Mouse (Mus musculus): ENCODE results near the gene Phldb2. TPM values are rescaled to one million over a fixed set of nuclear protein-coding genes. Genes with fewer than 3 reads are reported as not detected.
A peak's percentile ranks its signal among the peaks of the same experiment; 100 is the strongest.

The Phldb2 gene
- polyA plus RNA-seq, 1 experiment from 2014 or later, result 6.5 TPM

GRCm38 (mm10) chr16:45923731-45924424 is 29.5 kb downstream of the Phldb2 start:
- H3K27me3 ChIP-seq (replicated peaks; ENCODE audit: control insufficient read depth, insufficient read depth, low read length), result no peaks in the 10 kb centered on the region
- no peak overlapping the region for H3K27ac ChIP-seq (ENCODE audit: low read depth, low read length)
- H3K36me3 ChIP-seq (ENCODE audit: control insufficient read depth, insufficient read depth, low read length), result no peaks in the 10 kb centered on the region
- H3K4me2 ChIP-seq (ENCODE audit: low read length), result no peak overlapping the region
- no peaks in the 10 kb centered on the region for H3K9me3 ChIP-seq (replicated peaks; ENCODE audit: control insufficient read depth, low read length)
- DNase-seq (ENCODE audit: low spot score), result no peak
- no peak overlapping the region for H3K9ac ChIP-seq (ENCODE audit: low read length)
- 84% methylated on average over 6 of the region's 6 CpGs for WGBS
- ATAC-seq, result no peak
- H3K4me3 ChIP-seq (ENCODE audit: low read depth, low read length), result no peak overlapping the region
- H3K4me1 ChIP-seq (ENCODE audit: control insufficient read depth, insufficient read depth, low read length), result no peaks in the 10 kb centered on the region

- WGBS, result 75% methylated on average over 8 of the region's 8 CpGs
- Histone ChIP-seq H3K4me1 (ENCODE audit: control insufficient read depth, insufficient read depth, low read length) (no peaks in the 10 kb centered on the region), H3K27me3 (replicated peaks; ENCODE audit: control insufficient read depth, insufficient read depth, low read length) (no peaks in the 10 kb centered on the region), H3K4me2 (ENCODE audit: low read length) (no peak overlapping the region), H3K36me3 (ENCODE audit: control insufficient read depth, insufficient read depth, low read length) (no peaks in the 10 kb centered on the region), H3K9ac (ENCODE audit: low read length) (no peak overlapping the region), H3K9me3 (replicated peaks; ENCODE audit: control insufficient read depth, low read length) (no peaks in the 10 kb centered on the region), H3K4me3 (ENCODE audit: low read depth, low read length) (no peak overlapping the region), H3K27ac (ENCODE audit: low read depth, low read length) (no peak overlapping the region)
- no peak for ATAC-seq
- DNase-seq (ENCODE audit: low spot score), result no peak
Measured at GRCm38 (mm10) chr16:45922546-45923229, 30.7 kb downstream of the Phldb2 start.

GRCm38 (mm10) chr16:45919572-45919971 is 33.8 kb downstream of the Phldb2 start:
- no peak overlapping the region for H3K4me2 ChIP-seq (ENCODE audit: low read length)
- no peaks in the 10 kb centered on the region for H3K9me3 ChIP-seq (replicated peaks; ENCODE audit: control insufficient read depth, low read length)
- ATAC-seq, result peak; percentile 52; the same call in 1 of the 2 replicates
- DNase-seq (ENCODE audit: low spot score), result peak; percentile 38
- H3K9ac ChIP-seq (ENCODE audit: low read length), result no peak overlapping the region
- H3K36me3 ChIP-seq (ENCODE audit: control insufficient read depth, insufficient read depth, low read length), result no peaks in the 10 kb centered on the region
- no peaks in the 10 kb centered on the region for H3K4me1 ChIP-seq (ENCODE audit: control insufficient read depth, insufficient read depth, low read length)
- no peak overlapping the region for H3K4me3 ChIP-seq (ENCODE audit: low read depth, low read length)
- WGBS, result 69% methylated on average over 8 of the region's 8 CpGs
- no peaks in the 10 kb centered on the region for H3K27me3 ChIP-seq (replicated peaks; ENCODE audit: control insufficient read depth, insufficient read depth, low read length)
- H3K27ac ChIP-seq (ENCODE audit: low read depth, low read length), result no peak overlapping the region

GRCm38 (mm10) chr16:45903595-45903994 is 49.8 kb downstream of the Phldb2 start:
- ATAC-seq, result no peak
- no peak overlapping the region for H3K4me3 ChIP-seq (ENCODE audit: low read depth, low read length)
- no peaks in the 10 kb centered on the region for H3K36me3 ChIP-seq (ENCODE audit: control insufficient read depth, insufficient read depth, low read length)
- no peaks in the 10 kb centered on the region for H3K4me1 ChIP-seq (ENCODE audit: control insufficient read depth, insufficient read depth, low read length)
- no peaks in the 10 kb centered on the region for H3K27me3 ChIP-seq (replicated peaks; ENCODE audit: control insufficient read depth, insufficient read depth, low read length)
- H3K9me3 ChIP-seq (replicated peaks; ENCODE audit: control insufficient read depth, low read length), result no peaks in the 10 kb centered on the region
- H3K27ac ChIP-seq (ENCODE audit: low read depth, low read length), result no peak overlapping the region
- WGBS, result 90% methylated on average over 8 of the region's 8 CpGs
- H3K4me2 ChIP-seq (ENCODE audit: low read length), result no peak overlapping the region
- no peak for DNase-seq (ENCODE audit: low spot score)
- no peak overlapping the region for H3K9ac ChIP-seq (ENCODE audit: low read length)

GRCm38 (mm10) chr16:45898459-45898858 is 54.9 kb downstream of the Phldb2 start:
- no peaks in the 10 kb centered on the region for H3K36me3 ChIP-seq (ENCODE audit: control insufficient read depth, insufficient read depth, low read length)
- no peaks in the 10 kb centered on the region for H3K4me1 ChIP-seq (ENCODE audit: control insufficient read depth, insufficient read depth, low read length)
- no peak overlapping the region for H3K27ac ChIP-seq (ENCODE audit: low read depth, low read length)
- ATAC-seq (no peak), DNase-seq (ENCODE audit: low spot score) (no peak)
- WGBS, result 93% methylated on average over 3 of the region's 3 CpGs
- H3K4me2 ChIP-seq (ENCODE audit: low read length), result no peak overlapping the region
- no peak overlapping the region for H3K9ac ChIP-seq (ENCODE audit: low read length)
- no peaks in the 10 kb centered on the region for H3K27me3 ChIP-seq (replicated peaks; ENCODE audit: control insufficient read depth, insufficient read depth, low read length)
- no peak overlapping the region for H3K4me3 ChIP-seq (ENCODE audit: low read depth, low read length)
- no peaks in the 10 kb centered on the region for H3K9me3 ChIP-seq (replicated peaks; ENCODE audit: control insufficient read depth, low read length)

GRCm38 (mm10) chr16:45896587-45896986 is 56.8 kb downstream of the Phldb2 start:
- ATAC-seq (no peak), DNase-seq (ENCODE audit: low spot score) (no peak)
- H3K27me3 ChIP-seq (replicated peaks; ENCODE audit: control insufficient read depth, insufficient read depth, low read length), result no peaks in the 10 kb centered on the region
- H3K27ac ChIP-seq (ENCODE audit: low read depth, low read length), result no peak overlapping the region
- no peaks in the 10 kb centered on the region for H3K9me3 ChIP-seq (replicated peaks; ENCODE audit: control insufficient read depth, low read length)
- H3K4me2 ChIP-seq (ENCODE audit: low read length), result no peak overlapping the region
- no peaks in the 10 kb centered on the region for H3K4me1 ChIP-seq (ENCODE audit: control insufficient read depth, insufficient read depth, low read length)
- no peak overlapping the region for H3K4me3 ChIP-seq (ENCODE audit: low read depth, low read length)
- 81% methylated on average over 2 of the region's 2 CpGs for whole genome bisulfite sequencing
- no peaks in the 10 kb centered on the region for H3K36me3 ChIP-seq (ENCODE audit: control insufficient read depth, insufficient read depth, low read length)
- no peak overlapping the region for H3K9ac ChIP-seq (ENCODE audit: low read length)

- Histone ChIP-seq H3K27me3 (replicated peaks; ENCODE audit: control insufficient read depth, insufficient read depth, low read length) (no peaks in the 10 kb centered on the region), H3K27ac (ENCODE audit: low read depth, low read length) (no peak overlapping the region), H3K4me1 (ENCODE audit: control insufficient read depth, insufficient read depth, low read length) (no peaks in the 10 kb centered on the region), H3K4me3 (ENCODE audit: low read depth, low read length) (no peak overlapping the region), H3K4me2 (ENCODE audit: low read length) (no peak overlapping the region), H3K36me3 (ENCODE audit: control insufficient read depth, insufficient read depth, low read length) (no peaks in the 10 kb centered on the region), H3K9ac (ENCODE audit: low read length) (no peak overlapping the region), H3K9me3 (replicated peaks; ENCODE audit: control insufficient read depth, low read length) (no peaks in the 10 kb centered on the region)
- no peak for ATAC-seq
- no peak for DNase-seq (ENCODE audit: low spot score)
- WGBS, result 81% methylated on average over 5 of the region's 5 CpGs
Measured at GRCm38 (mm10) chr16:45894998-45895397, 58.4 kb downstream of the Phldb2 start.

- no peak overlapping the region for H3K4me3 ChIP-seq (ENCODE audit: low read depth, low read length)
- H3K27me3 ChIP-seq (replicated peaks; ENCODE audit: control insufficient read depth, insufficient read depth, low read length), result no peaks in the 10 kb centered on the region
- H3K9ac ChIP-seq (ENCODE audit: low read length), result no peak overlapping the region
- no peak for ATAC-seq
- no peaks in the 10 kb centered on the region for H3K9me3 ChIP-seq (replicated peaks; ENCODE audit: control insufficient read depth, low read length)
- H3K4me1 ChIP-seq (ENCODE audit: control insufficient read depth, insufficient read depth, low read length), result no peaks in the 10 kb centered on the region
- H3K4me2 ChIP-seq (ENCODE audit: low read length), result no peak overlapping the region
- DNase-seq (ENCODE audit: low spot score), result no peak
- no peaks in the 10 kb centered on the region for H3K36me3 ChIP-seq (ENCODE audit: control insufficient read depth, insufficient read depth, low read length)
- WGBS, result 93% methylated on average over 2 of the region's 2 CpGs
- H3K27ac ChIP-seq (ENCODE audit: low read depth, low read length), result no peak overlapping the region
Measured at GRCm38 (mm10) chr16:45893796-45894195, 59.6 kb downstream of the Phldb2 start.

GRCm38 (mm10) chr16:45892928-45893327 is 60.5 kb downstream of the Phldb2 start:
- no peak overlapping the region for H3K4me3 ChIP-seq (ENCODE audit: low read depth, low read length)
- H3K4me1 ChIP-seq (ENCODE audit: control insufficient read depth, insufficient read depth, low read length), result no peaks in the 10 kb centered on the region
- H3K36me3 ChIP-seq (ENCODE audit: control insufficient read depth, insufficient read depth, low read length), result no peaks in the 10 kb centered on the region
- no peak overlapping the region for H3K27ac ChIP-seq (ENCODE audit: low read depth, low read length)
- no peak for ATAC-seq
- 56% methylated on average over 1 of the region's 1 CpGs for WGBS
- no peak overlapping the region for H3K9ac ChIP-seq (ENCODE audit: low read length)
- no peak for DNase-seq (ENCODE audit: low spot score)
- no peaks in the 10 kb centered on the region for H3K9me3 ChIP-seq (replicated peaks; ENCODE audit: control insufficient read depth, low read length)
- no peaks in the 10 kb centered on the region for H3K27me3 ChIP-seq (replicated peaks; ENCODE audit: control insufficient read depth, insufficient read depth, low read length)
- no peak overlapping the region for H3K4me2 ChIP-seq (ENCODE audit: low read length)

Data from forebrain, embryonic 14.5 days (tissue).